Mouse (Mus musculus) megakaryocyte, embryonic 14.5 days (primary cell): ENCODE data around the gene Gpx5. TPM values are rescaled to one million over a fixed set of nuclear protein-coding genes. Genes with fewer than 3 reads are reported as not detected.

ENCODE experiments used
- H3K27me3 ChIP-seq: replicated peaks from 2 replicates; pipeline ENCODE3; 2012; ENCODE audit warnings: inconsistent platforms
- H3K36me3 ChIP-seq: replicated peaks from 2 replicates; pipeline ENCODE3; 2012; ENCODE audit warnings: low read length, inconsistent platforms, mixed read lengths
- H3K4me1 ChIP-seq: 2 replicates; pipeline ENCODE4 v1.6.1; 2012; ENCODE audit warnings: inconsistent platforms
- H3K4me3 ChIP-seq: replicated peaks from 2 replicates; pipeline ENCODE3; 2012; ENCODE audit warnings: moderate library complexity, mild to moderate bottlenecking, inconsistent platforms
- H3K9me3 ChIP-seq: 2 replicates; pipeline ENCODE4 v1.6.1; 2012; ENCODE audit warnings: inconsistent platforms
- FLI1 ChIP-seq: IDR thresholded peaks from 2 replicates; pipeline ENCODE4 v1.6.1; 2012; ENCODE audit warnings: low read length, inconsistent platforms, mixed read lengths
- GATA1 ChIP-seq: IDR thresholded peaks from 3 replicates; pipeline ENCODE4 v1.6.1; 2012; ENCODE audit warnings: mixed read lengths, low read length, inconsistent platforms, borderline replicate concordance
- polyA plus RNA-seq: library from polyadenylated mRNA; stranded (reverse); fragments of >175 nt; gene quantifications from 2 replicates; pipeline ENCODE4 v1.2.3, GENCODE M21; 2012; ENCODE audit warnings: low replicate concordance; ENCODE audit not compliant: insufficient read depth

Gpx5 gene
- polyA plus RNA-seq, 1 experiment: not detected

GRCm38 (mm10) chr13:21240788-21241187 is 51.7 kb downstream of the Gpx5 start:
- Histone ChIP-seq H3K4me1 (peaks cover 28% of the 10 kb centered on the region), H3K4me3 (no peak overlapping the region), H3K27me3 (peaks cover 25% of the 10 kb centered on the region), H3K9me3 (peaks cover 16% of the 10 kb centered on the region), H3K36me3 (no peaks in the 10 kb centered on the region)
- TF ChIP-seq GATA1: no peak
- no peak for TF ChIP-seq FLI1

- Histone ChIP-seq H3K36me3 (no peaks in the 10 kb centered on the region), H3K27me3 (peaks cover 4% of the 10 kb centered on the region), H3K4me3 (no peak overlapping the region), H3K9me3 (peaks cover 12% of the 10 kb centered on the region; the same call in 1 of the 2 replicates), H3K4me1 (peaks cover 18% of the 10 kb centered on the region)
- TF ChIP-seq GATA1 (no peak), FLI1 (no peak)
Observed at GRCm38 (mm10) chr13:21237161-21237560, 55.4 kb downstream of the Gpx5 start.

- no peak overlapping the region for H3K4me3 ChIP-seq
- peaks cover 15% of the 10 kb centered on the region for H3K4me1 ChIP-seq
- TF ChIP-seq GATA1 (no peak), FLI1 (no peak)
- H3K27me3 ChIP-seq: peaks cover 4% of the 10 kb centered on the region
- no peaks in the 10 kb centered on the region for H3K36me3 ChIP-seq
- peaks cover 12% of the 10 kb centered on the region; the same call in 1 of the 2 replicates for H3K9me3 ChIP-seq
Observed at GRCm38 (mm10) chr13:21236714-21237113, 55.8 kb downstream of the Gpx5 start.

Other genes with a start within 250 kb of the Gpx5 start
- not detected in 2 replicates for gene Olfr1370, start 217.8 kb downstream of the Gpx5 start, polyA plus RNA-seq
- gene Olfr1369-ps1, start 181.2 kb downstream of the Gpx5 start, polyA plus RNA-seq: not detected in 2 replicates
- gene Olfr263, start 163.1 kb downstream of the Gpx5 start, polyA plus RNA-seq: not detected in 2 replicates
- gene Olfr1368, start 146.9 kb downstream of the Gpx5 start, polyA plus RNA-seq: not detected in 2 replicates
- gene Trim27, start 113.3 kb downstream of the Gpx5 start, polyA plus RNA-seq: 63.6 and 88.3 TPM in 2 replicates
- gene Gpx6, start 19.4 kb upstream of the Gpx5 start, polyA plus RNA-seq: not detected in 2 replicates
- gene Olfr1367, start 54.2 kb upstream of the Gpx5 start, polyA plus RNA-seq: not detected in 2 replicates
- gene Zscan12, start 70.1 kb upstream of the Gpx5 start, polyA plus RNA-seq: 1.3 TPM in 1 of 2 replicates, not detected in the other
- gene Zkscan3, start 110.0 kb upstream of the Gpx5 start, polyA plus RNA-seq: 4.5 TPM in 1 of 2 replicates, not detected in the other
- 0.07 TPM in 1 of 2 replicates, not detected in the other for gene Pgbd1, start 148.3 kb upstream of the Gpx5 start, polyA plus RNA-seq
- 0.70 TPM in 1 of 2 replicates, not detected in the other for gene Zscan26, start 161.0 kb upstream of the Gpx5 start, polyA plus RNA-seq
- gene Nkapl, start 175.8 kb upstream of the Gpx5 start, polyA plus RNA-seq: 0.92 TPM in 1 of 2 replicates, not detected in the other
- gene Zkscan4, start 186.2 kb upstream of the Gpx5 start, polyA plus RNA-seq: not detected in 2 replicates
- not detected in 2 replicates for gene Gm10065, start 186.7 kb upstream of the Gpx5 start, polyA plus RNA-seq
- gene AK157302, start 202.5 kb upstream of the Gpx5 start, polyA plus RNA-seq: 0.04 TPM in 1 of 2 replicates, not detected in the other
- gene Gm11273, start 208.7 kb upstream of the Gpx5 start, polyA plus RNA-seq: 6.5 and 41.0 TPM in 2 replicates
- gene Zkscan8, start 238.4 kb upstream of the Gpx5 start, polyA plus RNA-seq: 0.20 TPM in 1 of 2 replicates, not detected in the other